8 mouse cellular contexts compared by ENCODE assay signal in genomic region chr9:84110616-84111015, GRCm38 (mm10).
A peak's percentile ranks its signal among the peaks of the same experiment; 100 is the strongest.
DNase-seq lines count a peak whose midpoint lies in the region; ATAC-seq and TF ChIP-seq lines count a peak whose summit lies in the region.

No protein-coding gene starts in this region.

- no peak for TF ChIP-seq CTCF in brain, embryonic 14.5 days (IDR thresholded peaks at IDR 0.05; ENCODE audit: borderline replicate concordance, extremely low read depth, insufficient read depth, insufficient read length)

- H3K36me3 ChIP-seq in heart, embryonic 10.5 days = no peaks in the 10 kb centered on the region
- H3K36me3 ChIP-seq in embryonic facial prominence, embryonic 15.5 days = no peaks in the 10 kb centered on the region
- H3K36me3 ChIP-seq in limb, embryonic 13.5 days = no peaks in the 10 kb centered on the region

- peak overlapping the region; percentile 30 for H3K4me2 ChIP-seq in embryonic facial prominence, embryonic 15.5 days (replicated peaks)
- peak overlapping the region; percentile 47 for H3K4me2 ChIP-seq in limb, embryonic 13.5 days (replicated peaks)

- no peak for TF ChIP-seq POLR2A in brain, embryonic 14.5 days (IDR thresholded peaks at IDR 0.05; ENCODE audit: borderline replicate concordance, extremely low read depth, insufficient read depth, insufficient read length, poor library complexity, severe bottlenecking)

- H3K4me3 ChIP-seq in heart, embryonic 10.5 days = no peak overlapping the region
- peak overlapping the region; percentile 12; the same call in 1 of the 2 replicates for H3K4me3 ChIP-seq in embryonic facial prominence, embryonic 15.5 days (replicated peaks)
- no peak overlapping the region for H3K4me3 ChIP-seq in limb, embryonic 13.5 days

- no peaks in the 10 kb centered on the region for H3K27me3 ChIP-seq in heart, embryonic 10.5 days (ENCODE audit: insufficient read depth, poor library complexity, severe bottlenecking)
- H3K27me3 ChIP-seq in embryonic facial prominence, embryonic 15.5 days = no peaks in the 10 kb centered on the region
- no peaks in the 10 kb centered on the region for H3K27me3 ChIP-seq in limb, embryonic 13.5 days

- ATAC-seq in embryonic facial prominence, embryonic 15.5 days (ENCODE audit: insufficient number of reproducible peaks, low FRiP score, low TSS enrichment, low read depth) = peak; percentile 61
- ATAC-seq in limb, embryonic 13.5 days (ENCODE audit: low FRiP score, low read depth) = no peak

- DNase-seq in heart, embryonic 10.5 days (ENCODE audit: low spot score) = peak; percentile 45
- DNase-seq in heart, postnatal 14 days = no peak
- DNase-seq in brain, embryonic 14.5 days (ENCODE audit: low read depth) = peak; percentile 69
- no peak for DNase-seq in gastrocnemius, postnatal 14 days
- DNase-seq in spleen, postnatal 10 days (ENCODE audit: low spot score in 2 of 2) = no peak
- DNase-seq in yolk sac, embryonic 10.5 days (ENCODE audit: low spot score) = no peak

- peaks cover 22% of the 10 kb centered on the region for H3K4me1 ChIP-seq in heart, embryonic 10.5 days
- H3K4me1 ChIP-seq in embryonic facial prominence, embryonic 15.5 days = peaks cover 23% of the 10 kb centered on the region
- H3K4me1 ChIP-seq in limb, embryonic 13.5 days = peaks cover 68% of the 10 kb centered on the region

- no peaks in the 10 kb centered on the region for H3K9me3 ChIP-seq in heart, embryonic 10.5 days
- H3K9me3 ChIP-seq in embryonic facial prominence, embryonic 15.5 days (replicated peaks) = no peaks in the 10 kb centered on the region
- H3K9me3 ChIP-seq in limb, embryonic 13.5 days = no peaks in the 10 kb centered on the region

- 69% methylated on average over 11 of the region's 11 CpGs for WGBS in heart, embryonic 10.5 days
- WGBS in embryonic facial prominence, embryonic 15.5 days = 33% methylated on average over 11 of the region's 11 CpGs
- WGBS in limb, embryonic 13.5 days = 34% methylated on average over 11 of the region's 11 CpGs

- intact Hi-C loops in heart, postnatal 14 days (cut with DNase I) = no loop called here
- intact Hi-C loops in gastrocnemius, postnatal 14 days (cut with DNase I; ENCODE audit: low total_unique reads) = no loop called here

- no peak overlapping the region for H3K9ac ChIP-seq in embryonic facial prominence, embryonic 15.5 days
- no peak overlapping the region for H3K9ac ChIP-seq in limb, embryonic 13.5 days

- H3K27ac ChIP-seq in heart, embryonic 10.5 days = no peak overlapping the region
- 0 out of 2 replicates have a peak overlapping the region, but pooled peaks have one; percentile 17 for H3K27ac ChIP-seq in embryonic facial prominence, embryonic 15.5 days (replicated peaks)
- no peak overlapping the region for H3K27ac ChIP-seq in limb, embryonic 13.5 days

Comparison
In these comparisons a context has a peak if more than half of its experiments do, and no peak if none do; other contexts are left out.
1. DNase-seq: peak in heart, embryonic 10.5 days (single experiment) and brain, embryonic 14.5 days (single experiment); none in heart, postnatal 14 days (0 of 2), gastrocnemius, postnatal 14 days (single experiment), spleen, postnatal 10 days (0 of 2) and yolk sac, embryonic 10.5 days (single experiment).